Mouse (Mus musculus): Measurements from ENCODE around the gene Msh3.
A peak's percentile ranks its signal among the peaks of the same experiment; 100 is the strongest.
"Not testable (repeated sequence)": the region's sequence is repeated elsewhere in the genome, so short reads cannot be mapped to it uniquely, and the experiment has no call there.

Gene Msh3

DNA sequence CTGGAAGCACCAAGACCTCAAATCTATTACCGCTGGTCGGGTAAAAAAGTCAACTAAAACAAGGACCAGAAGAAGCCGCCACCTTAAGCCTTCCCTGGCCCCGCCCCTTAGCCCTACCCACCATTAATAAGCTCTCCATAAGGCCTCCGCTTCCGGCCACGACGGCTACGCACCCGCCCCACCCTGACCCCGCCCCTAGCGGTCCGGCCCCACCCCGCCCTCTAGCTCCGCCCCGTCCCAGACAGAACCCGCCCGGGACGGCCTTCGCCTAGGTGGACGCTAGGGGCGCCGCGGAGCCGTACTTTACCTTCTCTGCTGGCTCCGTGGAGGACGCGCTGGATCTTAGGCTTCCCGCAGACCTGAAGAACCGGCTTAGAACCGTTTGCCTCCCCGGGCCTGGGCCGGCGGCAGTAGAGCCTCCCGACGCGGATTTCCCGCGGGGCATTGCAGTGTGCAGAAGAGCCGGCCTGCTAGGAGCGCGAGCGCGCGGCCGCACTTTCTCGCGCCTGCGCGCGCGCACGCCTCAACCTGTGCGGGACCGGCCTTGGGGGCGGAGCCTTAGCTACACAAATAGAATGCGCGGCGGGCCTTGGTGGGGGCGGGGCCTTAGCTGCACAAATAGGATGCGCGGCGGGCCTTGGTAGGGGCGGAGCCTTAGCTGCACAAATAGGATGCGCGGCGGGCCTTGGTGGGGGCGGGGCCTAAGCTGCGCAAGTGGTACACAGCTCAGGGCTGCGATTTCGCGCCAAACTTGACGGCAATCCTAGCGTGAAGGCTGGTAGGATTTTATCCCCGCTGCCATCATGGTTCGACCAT, at the start of gene Msh3, which contains the start of gene Dhfr:
Gene Msh3, minus strand, starts transcription at position 548 of the 816 bp plus-strand sequence.
Gene Dhfr, plus strand, starts transcription at position 271 of the 816 bp plus-strand sequence.
- DNase-seq (ENCODE audit: inconsistent ontology term): peak; percentile 100

DNA sequence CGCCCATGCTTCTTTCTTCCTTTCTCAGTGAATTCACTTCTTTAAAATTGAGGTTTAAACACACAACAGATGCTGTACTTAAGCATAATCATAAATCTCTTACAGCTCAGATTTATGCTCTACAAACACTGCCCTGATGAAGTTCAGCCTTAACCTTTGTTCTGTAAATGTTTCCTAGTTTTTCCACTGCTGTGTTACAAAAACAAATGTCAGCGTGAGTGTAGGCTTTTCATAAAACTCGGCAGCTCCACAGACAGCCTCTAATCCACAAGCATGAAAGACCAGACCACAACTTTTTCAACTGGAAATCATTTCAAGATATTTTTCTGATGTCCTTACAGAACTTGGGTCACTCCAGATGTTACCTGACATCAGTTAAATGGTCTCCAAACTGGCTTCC, 48.7 kb upstream of the Msh3 start:
- DNase-seq (ENCODE audit: inconsistent ontology term): no peak

DNA sequence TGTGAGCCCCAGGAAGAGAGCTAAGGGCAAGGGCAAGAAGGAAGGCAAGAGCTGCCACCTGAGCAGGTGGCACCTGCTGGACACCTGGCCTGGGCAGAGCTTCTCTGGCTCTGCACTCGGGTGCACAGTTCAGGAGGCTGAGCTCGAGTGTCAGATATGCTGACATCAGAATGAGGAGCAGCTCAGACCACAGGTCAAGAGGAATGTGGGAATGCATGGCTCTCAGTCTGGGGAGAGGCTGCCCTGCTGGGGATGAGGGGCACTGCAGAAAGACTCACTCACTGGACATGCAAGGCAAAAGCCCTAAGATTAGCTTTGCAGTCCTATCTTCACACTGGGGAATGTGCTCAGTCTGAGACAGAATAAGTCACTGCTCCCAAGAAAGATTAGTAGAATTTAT, 47.3 kb upstream of the Msh3 start:
- no peak for DNase-seq (ENCODE audit: inconsistent ontology term)

DNA sequence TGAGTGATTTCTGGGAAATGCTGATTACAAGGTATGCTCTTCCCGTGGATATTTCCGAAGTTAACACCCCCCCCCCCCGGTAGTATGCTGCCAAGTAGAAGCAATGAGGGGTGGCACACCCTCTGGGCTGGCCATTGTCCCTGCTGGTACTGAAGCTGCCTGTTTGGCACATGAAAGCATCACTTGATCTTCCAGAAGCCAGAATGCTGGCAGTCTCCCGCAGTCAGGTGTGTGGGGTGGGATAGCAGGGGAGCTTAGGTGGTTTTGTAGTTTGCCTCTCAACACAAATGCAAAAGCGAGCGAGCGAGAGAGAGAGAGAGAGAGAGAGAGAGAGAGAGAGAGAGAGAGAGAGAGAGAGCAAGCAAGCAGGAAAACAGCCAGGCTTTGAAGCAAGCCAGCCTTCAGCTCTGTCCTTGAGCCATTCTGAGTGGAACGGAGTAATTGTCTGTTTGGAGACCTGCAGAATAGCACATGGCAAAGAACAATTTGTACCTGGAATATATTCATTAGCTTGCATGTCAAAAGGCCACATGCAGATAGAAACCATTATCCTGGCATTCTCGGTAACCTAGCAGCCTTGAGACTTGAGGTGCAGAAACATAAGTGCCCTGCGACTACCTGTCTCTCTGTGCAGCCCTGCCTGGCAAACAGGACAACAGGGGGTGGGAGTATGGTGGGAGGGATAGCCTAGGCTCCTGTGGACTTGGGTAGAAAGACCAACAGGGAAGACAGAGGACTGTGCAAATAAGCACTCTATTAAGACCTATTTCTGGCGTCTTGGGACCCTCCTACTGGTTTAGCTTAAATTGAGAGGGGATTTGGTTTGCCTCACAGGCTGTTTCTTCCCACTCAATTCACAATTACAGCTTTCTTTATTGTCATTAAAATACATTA, 43.9 kb upstream of the Msh3 start:
- DNase-seq (ENCODE audit: inconsistent ontology term): no peak

DNA sequence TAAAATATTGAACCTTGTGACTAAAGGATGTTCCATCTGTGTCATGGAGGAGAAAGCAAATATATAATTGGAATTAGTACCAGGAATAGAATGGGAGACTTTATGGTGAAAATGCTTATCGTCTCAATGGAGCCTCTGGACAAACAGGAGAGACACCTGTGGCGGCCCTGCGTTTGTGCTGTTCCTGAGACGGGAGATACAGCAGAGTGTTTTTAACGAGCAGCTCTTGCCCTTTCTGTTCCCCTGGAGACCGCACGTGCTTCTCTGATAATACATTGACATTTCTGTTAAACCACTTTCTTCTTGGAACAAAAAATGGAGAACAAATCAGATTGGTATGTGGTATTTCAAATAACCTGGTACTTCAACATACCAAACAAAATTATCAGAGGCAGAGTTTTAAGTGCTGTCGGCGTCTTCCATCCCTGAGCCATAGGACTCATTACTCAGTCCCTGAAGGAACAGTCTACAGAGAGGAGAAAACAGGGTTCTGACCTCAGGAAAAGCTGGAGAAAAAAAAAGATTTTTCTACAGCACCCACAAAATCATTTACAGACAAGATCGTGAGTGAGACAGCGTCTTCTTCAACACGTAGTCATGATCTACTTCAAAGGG, 38.4 kb upstream of the Msh3 start:
- DNase-seq (ENCODE audit: inconsistent ontology term): no peak

DNA sequence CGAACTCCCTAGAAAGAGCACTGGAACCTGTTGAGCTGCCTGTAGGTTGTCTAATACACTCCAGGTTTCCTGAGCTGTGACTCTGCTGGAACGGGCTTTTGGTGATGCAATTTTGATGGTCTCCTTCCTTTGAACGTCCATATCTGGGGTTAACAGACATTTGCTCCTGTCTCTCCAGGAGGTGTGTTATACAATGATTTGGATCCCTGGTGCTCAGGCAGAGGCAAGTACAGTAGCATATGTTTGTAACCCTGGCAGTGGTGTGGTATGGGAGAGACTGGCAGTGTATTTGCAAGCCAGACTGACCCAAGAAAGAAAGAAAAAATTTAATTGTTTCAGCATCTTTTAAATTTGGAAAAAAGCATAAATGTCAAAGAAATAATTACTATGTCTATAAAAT, 32.6 kb upstream of the Msh3 start:
- DNase-seq (ENCODE audit: inconsistent ontology term): no peak

DNA sequence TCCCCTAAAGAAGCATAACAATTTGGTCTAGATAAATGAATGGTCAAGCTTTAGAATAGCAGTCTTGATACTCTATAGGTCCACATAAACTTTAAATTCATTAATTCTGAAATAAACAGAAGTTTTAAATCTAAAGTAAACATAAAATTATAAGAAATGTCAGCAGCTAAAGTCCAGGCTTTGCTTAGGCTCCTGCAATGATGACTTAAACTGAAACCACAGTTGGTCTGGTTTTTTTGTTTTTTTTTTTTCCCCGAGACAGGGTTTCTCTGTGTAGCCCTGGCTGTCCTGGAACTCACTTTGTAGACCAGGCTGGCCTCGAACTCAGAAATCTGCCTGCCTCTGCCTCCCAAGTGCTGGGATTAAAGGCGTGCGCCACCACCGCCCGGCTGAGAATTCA, 16.7 kb upstream of the Msh3 start:
- DNase-seq (ENCODE audit: inconsistent ontology term): not testable (repeated sequence)

DNA sequence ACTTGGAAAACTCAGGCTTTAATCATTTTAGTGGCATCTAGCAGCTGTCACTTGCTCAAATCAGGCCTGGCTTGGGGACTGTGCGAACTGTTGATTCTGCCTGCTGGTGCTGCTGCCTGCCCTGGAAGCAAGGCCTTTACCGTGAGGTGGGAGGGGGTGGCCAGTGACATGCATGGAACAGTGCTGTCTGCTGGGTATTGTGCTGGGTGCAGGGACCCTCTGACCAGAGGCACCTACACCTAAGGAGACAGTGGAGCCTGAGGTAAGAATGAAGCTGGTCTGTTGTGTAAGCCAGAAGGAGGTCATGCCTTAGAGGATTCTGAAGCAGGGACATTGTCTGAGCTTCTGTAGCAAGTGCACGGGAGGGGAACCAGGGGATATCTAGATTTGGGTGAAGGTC, 16.0 kb upstream of the Msh3 start:
- DNase-seq (ENCODE audit: inconsistent ontology term): no peak

DNA sequence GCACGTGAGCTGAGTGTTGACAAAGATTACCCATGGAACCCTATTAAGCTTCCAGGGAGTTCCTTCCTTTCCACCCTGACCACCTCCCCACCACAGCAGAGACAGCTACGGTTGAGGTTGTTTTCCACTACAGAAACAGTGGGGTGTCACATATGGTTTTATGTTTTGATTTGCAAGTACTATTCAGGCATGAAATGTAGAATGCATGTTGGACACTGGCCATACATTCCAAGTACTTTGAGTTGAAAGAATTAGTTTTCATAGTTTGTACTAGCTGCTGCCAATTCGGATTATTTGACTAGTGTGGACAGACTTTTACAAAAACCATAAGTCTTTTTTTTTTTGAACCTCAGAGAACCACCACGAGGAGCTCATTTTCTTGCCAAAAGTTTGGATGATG, 10.5 kb upstream of the Msh3 start:
- DNase-seq (ENCODE audit: inconsistent ontology term): peak; percentile 31

DNA sequence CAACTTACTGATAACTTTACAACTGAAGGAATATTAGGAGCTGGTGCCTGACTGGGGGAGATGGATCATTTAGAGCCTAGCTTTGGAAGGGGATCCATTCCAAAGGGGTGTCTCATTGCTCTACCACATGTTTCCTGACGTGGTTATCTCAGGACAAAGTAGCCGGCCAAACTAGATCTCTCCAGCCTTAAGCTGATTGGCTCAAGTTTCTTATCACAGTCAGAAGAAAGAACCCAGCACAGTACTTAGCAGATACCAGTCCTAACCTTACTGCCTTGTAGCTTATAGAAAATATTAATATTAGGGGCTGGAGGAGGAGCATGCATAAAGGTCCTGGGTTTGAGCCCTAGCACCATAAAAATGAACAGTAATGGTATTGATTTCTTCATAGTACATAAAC, 6.8 kb upstream of the Msh3 start:
- no peak for DNase-seq (ENCODE audit: inconsistent ontology term)

DNA sequence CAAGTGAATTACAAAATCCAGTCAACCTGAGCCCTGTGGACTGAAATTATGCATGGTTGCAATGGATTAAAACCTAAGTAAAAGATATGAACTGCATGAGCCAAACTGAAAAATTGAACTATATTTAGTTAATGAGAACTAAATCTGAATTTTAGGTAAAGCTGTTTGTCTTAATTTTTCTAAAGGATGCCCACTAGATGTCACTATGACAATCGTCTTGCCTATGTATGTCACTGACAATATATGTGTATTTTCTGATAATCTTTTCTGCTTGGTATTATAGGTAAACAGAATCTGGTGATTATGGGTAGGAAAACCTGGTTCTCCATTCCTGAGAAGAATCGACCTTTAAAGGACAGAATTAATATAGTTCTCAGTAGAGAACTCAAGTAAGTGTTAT, 2.8 kb upstream of the Msh3 start:
- DNase-seq (ENCODE audit: inconsistent ontology term): no peak

DNA sequence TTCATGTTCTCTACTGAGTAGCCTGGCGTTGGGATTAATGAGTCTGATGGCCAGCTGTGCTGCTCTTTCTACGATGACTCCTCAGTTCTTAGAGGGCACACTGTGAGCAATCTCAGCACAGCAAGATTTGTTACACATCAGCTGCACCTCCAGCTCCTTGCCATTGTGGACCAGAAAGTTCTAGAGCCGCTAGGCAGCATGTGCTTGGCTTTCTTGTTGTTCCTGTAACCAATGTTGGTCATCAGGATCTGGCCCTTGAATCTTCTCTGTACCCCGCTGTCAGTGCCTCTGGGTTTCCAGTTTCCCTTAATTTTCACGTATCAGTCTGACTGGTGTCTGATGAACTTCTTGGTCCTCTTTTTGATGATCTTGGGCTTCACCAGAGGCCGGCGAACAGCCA, 1.6 kb upstream of the Msh3 start:
- no peak for DNase-seq (ENCODE audit: inconsistent ontology term)

DNA sequence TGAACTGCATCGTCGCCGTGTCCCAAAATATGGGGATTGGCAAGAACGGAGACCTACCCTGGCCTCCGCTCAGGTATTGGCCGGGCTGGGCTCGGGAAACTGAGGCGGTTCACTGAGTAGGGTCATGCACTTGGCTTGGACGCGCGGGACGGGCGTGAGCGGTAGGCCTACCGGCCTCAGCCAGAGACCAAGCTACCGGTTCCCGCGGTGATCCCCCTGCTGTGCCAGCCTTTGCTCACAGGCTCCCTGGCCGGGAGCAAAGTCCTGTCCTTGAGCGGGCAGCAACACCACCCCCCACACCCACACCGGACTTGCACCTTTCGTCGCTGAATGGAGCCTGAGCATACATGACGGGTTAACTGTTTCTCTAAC, 455 bp upstream of the Msh3 start:
- no peak for DNase-seq (ENCODE audit: inconsistent ontology term)

DNA sequence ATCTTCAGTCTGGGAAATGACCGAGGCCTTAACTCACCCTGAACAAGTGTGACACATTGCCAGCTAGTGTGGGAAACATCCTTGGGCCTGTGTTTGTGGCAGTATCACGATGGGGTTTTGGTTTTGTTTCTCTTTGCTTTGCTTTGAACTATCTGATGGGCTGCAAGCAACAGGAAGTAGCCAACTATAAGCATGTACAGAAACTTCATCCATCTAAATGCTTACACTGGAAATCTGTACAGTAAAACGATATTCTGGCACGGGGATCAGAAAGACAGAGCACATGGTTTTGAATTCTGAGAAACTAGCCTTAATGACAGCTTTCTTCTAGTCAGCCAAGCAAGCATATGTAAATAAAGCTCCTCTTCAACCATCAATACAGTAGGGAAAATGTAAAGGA, 847 bp downstream of the Msh3 start:
- DNase-seq (ENCODE audit: inconsistent ontology term): no peak

DNA sequence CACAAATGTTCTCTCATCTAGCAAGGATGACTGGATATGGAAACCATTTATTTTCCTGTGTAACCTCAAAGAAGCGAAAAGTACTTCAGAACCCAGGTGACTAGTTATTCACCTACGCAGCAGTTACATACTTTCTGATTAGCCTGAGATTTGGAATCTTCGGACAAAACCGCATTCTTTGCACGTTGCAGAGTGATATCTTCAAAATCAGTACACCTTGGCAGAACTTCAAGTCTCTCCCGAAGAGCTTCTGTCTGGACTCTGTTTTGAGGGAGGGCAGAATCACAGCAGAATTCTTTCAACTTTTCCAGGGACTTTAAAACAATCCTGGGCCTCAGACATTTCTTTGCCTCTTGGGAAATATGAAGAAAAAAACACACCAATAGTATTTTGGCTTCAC, 3.7 kb downstream of the Msh3 start:
- DNase-seq (ENCODE audit: inconsistent ontology term): no peak

DNA sequence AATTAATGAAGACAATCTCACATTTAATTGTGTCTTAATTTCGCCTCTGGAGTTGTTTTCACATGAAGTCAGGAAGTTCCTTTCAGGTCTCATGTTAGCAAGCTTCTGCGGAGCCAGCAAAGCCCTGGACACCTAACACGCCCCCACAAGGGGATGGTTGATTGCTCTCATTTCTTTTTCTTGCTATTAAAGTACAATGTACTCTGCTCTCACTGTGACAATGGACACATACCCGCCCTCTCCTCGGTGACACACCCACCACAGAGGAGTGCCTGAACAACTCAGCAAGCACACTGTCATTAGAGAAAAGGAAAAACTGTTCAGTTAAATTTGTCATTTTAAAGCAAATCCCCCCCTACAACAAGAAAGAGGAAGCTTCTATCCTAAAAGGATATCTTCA, 8.5 kb downstream of the Msh3 start:
- DNase-seq (ENCODE audit: inconsistent ontology term): no peak

DNA sequence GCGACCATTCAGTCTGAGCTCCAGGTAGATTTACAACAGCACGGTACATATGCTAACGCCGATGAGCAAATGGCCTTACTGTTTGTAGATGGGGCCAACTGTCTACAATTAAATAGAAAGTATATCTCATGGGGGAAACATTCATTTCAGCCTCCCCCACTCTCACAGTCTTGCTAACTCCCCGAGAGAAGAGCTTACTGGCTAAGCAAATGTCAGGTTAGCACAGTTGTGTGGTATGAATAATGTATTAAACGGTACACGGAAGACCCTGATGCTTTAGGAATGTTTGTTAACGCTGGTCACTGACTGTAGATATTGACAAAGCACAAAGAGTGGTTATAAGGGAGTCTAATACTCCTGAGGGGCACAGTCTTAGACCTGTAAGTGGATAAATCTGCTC, 10.8 kb downstream of the Msh3 start:
- no peak for DNase-seq (ENCODE audit: inconsistent ontology term)

DNA sequence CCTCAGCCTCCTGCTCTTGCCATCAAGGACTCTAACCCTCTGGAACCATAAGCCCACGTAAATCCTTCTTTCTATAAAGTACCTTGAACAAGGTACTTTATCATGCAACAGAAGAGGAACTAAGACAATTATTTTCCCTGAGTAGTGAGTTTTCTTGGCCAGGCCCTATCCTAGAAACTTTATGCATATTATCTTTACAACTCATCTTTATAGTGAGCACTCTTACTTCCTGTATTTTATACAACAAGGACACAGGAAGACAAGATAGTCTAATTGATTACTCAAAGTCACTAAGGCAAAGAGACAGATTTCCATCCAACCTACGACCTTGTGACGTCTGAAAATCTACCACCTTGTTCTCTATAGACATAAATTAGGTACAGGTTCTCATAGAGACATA, 15.0 kb downstream of the Msh3 start:
- no peak for DNase-seq (ENCODE audit: inconsistent ontology term)

DNA sequence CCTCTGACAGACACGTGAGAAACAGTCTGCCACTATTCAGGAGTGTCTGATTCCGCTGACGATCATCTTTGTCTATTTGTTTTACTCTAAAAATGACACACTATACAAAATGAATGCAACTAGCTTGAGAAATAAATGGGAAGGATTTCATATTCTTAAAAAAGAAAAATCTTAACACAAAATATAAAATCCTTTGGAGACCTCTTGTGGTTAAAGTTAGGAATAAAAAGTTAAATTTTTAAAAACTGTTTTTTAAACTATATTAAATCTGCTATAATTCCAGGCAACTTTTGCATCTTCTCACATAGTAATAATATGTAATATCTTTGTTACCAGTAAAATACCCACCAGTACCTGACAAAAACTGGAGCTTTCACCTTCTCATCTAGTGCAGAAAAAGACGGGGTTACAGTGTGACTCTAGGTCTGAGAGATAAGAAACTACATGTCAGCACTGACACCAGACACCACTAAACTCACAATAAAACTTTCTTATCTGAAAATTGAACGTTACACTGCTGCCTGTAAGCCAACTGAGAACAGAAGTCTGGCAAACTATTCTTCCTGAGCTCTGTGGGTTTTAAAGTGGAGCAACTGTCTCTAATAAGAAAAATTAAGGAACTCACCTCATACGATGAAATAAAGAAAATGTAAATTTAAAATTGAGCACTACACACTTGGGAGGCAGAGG, 16.9 kb downstream of the Msh3 start:
- DNase-seq (ENCODE audit: inconsistent ontology term): no peak

DNA sequence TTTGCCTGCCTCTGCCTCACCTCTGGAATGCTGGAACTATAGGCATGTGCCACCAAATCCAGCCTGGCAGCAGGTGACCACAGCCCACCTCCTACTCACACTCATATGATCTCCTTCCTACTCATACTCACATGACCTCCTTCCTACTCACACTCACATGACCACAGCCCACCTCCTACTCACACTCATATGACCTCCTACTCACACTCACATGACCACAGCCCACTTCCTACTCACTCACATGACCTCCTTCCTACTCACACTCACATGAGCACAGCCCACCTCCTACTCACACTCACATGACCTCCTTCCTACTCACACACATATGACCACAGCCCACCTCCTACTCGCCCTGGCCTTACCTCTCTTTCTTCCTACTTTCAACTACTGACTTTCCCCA, 17.9 kb downstream of the Msh3 start:
- no peak for DNase-seq (ENCODE audit: inconsistent ontology term)

DNA sequence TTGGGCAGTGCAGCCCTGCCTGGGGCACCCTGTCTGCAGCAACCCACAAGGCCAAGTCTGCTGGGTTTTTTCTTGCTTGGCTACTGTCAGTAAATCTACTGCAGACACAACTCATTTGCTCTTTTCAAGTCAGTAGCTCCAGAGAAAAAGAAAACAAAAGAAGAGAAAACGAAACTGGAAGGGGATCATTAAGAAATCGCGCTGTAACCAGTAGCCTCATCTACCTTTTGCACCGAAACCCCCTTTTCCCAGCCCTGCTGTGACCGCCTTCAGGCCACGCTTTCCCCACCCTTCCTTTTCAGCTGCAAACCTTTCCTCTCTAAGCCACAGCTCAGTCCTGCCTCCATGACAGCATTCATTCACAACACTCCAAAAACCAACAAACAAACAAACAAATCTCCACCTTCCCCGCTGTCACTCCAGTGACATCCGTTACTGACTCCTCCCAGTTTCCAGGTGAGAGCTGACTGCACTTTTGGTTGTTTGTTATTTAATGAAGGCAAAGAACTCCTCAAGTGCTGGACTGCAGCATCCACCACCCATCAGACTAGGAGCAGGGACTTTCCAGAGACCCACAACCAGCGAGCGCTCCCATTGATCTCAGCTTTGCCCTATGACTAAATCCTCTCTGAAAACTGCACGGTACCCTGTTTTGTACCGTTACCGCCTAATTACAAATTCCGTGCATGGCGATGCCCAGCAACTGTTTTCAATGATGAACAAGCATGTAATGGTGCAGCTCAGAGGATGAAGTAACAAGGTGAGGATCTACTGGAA, 22.5 kb downstream of the Msh3 start:
- DNase-seq (ENCODE audit: inconsistent ontology term): no peak

Measured in Muller cell, postnatal 12 days (primary cell).